Mouse (Mus musculus) heart, embryonic 11.5 days (tissue): ENCODE measurements around the gene Jag2. TPM values are rescaled to one million over a fixed set of nuclear protein-coding genes. Genes with fewer than 3 reads are reported as not detected.

ENCODE experiments used
- ATAC-seq: fragments of 200-750 bp; cut with Nextera tagmentation; replicated peaks from 2 replicates; pipeline ENCODE4 v1.8.0; 2017; ENCODE audit warnings: moderate library complexity; ENCODE audit not compliant: insufficient number of reproducible peaks, low FRiP score, low TSS enrichment
- H3K27ac ChIP-seq: fragments of 300-500 bp; sonication (generic); 2 replicates; pipeline ENCODE4 v1.5.1; 2014; ENCODE audit warnings: mild to moderate bottlenecking, low read depth, low read length
- H3K27me3 ChIP-seq: fragments of 300-500 bp; sonication (generic); 2 replicates; pipeline ENCODE4 v1.6.1; 2014; ENCODE audit warnings: mild to moderate bottlenecking, low read length, mixed read lengths; ENCODE audit not compliant: control insufficient read depth, insufficient read depth
- H3K36me3 ChIP-seq: fragments of 300-500 bp; sonication (generic); 2 replicates; pipeline ENCODE4 v1.6.1; 2014; ENCODE audit warnings: mild to moderate bottlenecking, low read length, moderate library complexity, mixed read lengths; ENCODE audit not compliant: control insufficient read depth, insufficient read depth
- H3K4me1 ChIP-seq: fragments of 300-500 bp; sonication (generic); 2 replicates; pipeline ENCODE4 v1.6.1; 2014; ENCODE audit warnings: low read length; ENCODE audit not compliant: control insufficient read depth, insufficient read depth
- H3K4me2 ChIP-seq: fragments of 300-500 bp; sonication (generic); 2 replicates; pipeline ENCODE4 v1.6.1; 2014; ENCODE audit warnings: mild to moderate bottlenecking, moderate library complexity
- H3K4me3 ChIP-seq: fragments of 300-500 bp; sonication (generic); 2 replicates; pipeline ENCODE4 v1.5.1; 2014; ENCODE audit warnings: low read depth, low read length
- H3K9ac ChIP-seq: fragments of 300-500 bp; sonication (generic); 2 replicates; pipeline ENCODE4 v1.6.1; 2014; ENCODE audit warnings: mild to moderate bottlenecking, low read depth, low read length, moderate library complexity
- H3K9me3 ChIP-seq: fragments of 300-500 bp; sonication (generic); replicated peaks from 2 replicates; pipeline ENCODE4 v1.6.1; 2016; ENCODE audit warnings: low read length; ENCODE audit not compliant: control insufficient read depth
- WGBS: fragments of 180-500 bp; shearing (Covaris S2); extraction: QIAGEN DNeasy Blood & Tissue Kit; methylation state at CpG from one replicate; pipeline ENCODE4 v1.1.7; 2014; ENCODE audit not compliant: insufficient replicate concordance; 5-methylcytosine and 5-hydroxymethylcytosine counted together
- polyA plus RNA-seq: library from polyadenylated mRNA; unstranded; fragments of >200 nt; fragmentation: Nextera tagmentation; extraction: Ambion mirVana; gene quantifications from 2 replicates; pipeline ENCODE4 v1.2.1, GENCODE M21; 2014

Jag2 gene
- polyA plus RNA-seq, 1 experiment from 2014 or later = 2.2 TPM

DNA sequence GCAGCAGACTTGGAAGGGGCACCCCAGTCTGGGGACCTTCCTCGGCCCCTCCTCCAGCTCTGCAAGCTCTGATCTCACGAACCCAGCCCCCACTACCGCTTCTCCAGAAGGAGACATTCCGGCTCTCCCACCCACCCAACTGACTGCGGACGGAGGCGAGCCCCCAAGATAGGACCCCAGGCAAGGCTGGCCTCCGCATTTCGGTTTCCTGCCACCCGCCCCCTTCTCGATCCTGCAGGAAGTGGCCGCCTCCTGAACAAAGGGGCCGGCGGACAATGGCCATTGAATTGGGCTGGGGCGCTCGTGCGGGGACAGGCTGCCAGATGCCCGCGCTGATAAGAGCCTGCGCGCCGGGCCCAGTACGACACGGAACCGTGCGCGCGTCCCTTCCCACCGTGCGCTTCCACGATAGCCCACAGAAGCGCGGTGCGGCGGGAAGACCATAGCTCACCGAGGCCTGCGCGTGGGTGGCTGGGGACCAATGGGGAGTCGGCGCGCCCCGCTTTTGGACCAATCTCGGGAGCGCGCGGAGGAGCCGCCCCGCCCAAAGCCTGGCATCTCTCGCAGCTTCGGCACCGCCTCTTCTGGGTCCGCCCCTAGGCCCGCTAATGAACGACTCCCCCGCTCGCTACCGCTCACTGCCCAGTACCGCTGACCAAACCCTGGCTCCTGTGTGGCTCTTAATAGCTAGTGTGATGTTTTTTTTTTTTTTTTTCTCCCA, 20.6 kb upstream of the Jag2 start:
- peak overlapping the region; percentile 62 for H3K4me3 ChIP-seq
- H3K27ac ChIP-seq = peak overlapping the region; percentile 86
- under 1% methylated on average over 56 of the region's 58 CpGs for WGBS
- peak overlapping the region; percentile 82 for H3K9ac ChIP-seq
- H3K4me2 ChIP-seq = peak overlapping the region; percentile 98
- peaks cover 10% of the 10 kb centered on the region; the same call in 1 of the 2 replicates for H3K27me3 ChIP-seq
- peaks cover 38% of the 10 kb centered on the region for H3K4me1 ChIP-seq
- peak; percentile 72 for ATAC-seq
- H3K36me3 ChIP-seq = no peaks in the 10 kb centered on the region
- H3K9me3 ChIP-seq = no peaks in the 10 kb centered on the region

DNA sequence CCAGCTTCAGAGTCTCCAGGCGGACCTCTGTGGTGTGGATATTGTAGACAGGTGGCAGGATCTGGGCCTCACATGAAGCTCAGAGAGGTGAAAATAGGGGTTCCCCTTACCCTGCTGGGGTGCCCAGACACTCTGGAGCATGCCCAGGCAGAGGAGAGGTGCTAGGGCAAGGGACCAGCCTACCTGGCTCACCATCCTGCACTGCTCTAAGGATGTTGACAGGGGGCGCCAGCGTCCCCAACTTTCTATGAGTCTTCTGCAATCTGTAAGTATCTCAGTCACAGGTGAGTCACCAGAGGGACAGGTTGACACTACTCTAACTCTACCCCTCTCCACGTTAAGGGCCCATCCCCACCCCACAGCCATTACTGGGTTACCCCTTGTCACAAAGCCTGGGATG, 17.7 kb upstream of the Jag2 start:
- H3K4me3 ChIP-seq = no peak overlapping the region
- no peak for ATAC-seq
- H3K36me3 ChIP-seq = no peaks in the 10 kb centered on the region
- H3K4me2 ChIP-seq = no peak overlapping the region
- 23% methylated on average over 4 of the region's 4 CpGs for WGBS
- peak overlapping the region; percentile 41; the same call in 1 of the 2 replicates for H3K27ac ChIP-seq
- H3K9ac ChIP-seq = no peak overlapping the region
- peaks cover 13% of the 10 kb centered on the region; the same call in 1 of the 2 replicates for H3K27me3 ChIP-seq
- peaks cover 24% of the 10 kb centered on the region for H3K4me1 ChIP-seq
- no peaks in the 10 kb centered on the region for H3K9me3 ChIP-seq

DNA sequence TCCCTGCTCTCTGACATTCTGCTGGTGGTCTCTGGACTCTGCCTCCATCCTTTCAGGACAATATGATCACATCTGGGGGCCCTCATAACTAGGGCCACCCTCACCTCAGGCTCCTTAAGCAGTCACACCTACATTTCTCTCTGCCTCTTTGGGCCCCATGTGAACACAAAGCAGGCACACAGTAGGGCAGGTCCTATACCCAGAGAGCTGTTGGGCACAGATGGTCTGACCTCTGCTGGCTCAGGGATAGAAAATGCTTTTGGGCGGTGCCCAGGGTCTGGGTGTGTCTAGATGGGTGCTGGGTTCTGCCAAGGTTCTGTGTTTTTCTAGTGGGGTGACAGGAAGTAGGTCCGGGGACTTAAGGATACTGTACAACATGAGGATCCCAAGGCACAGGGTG, 14.1 kb upstream of the Jag2 start:
- no peak for ATAC-seq
- Histone ChIP-seq H3K4me2 (no peak overlapping the region), H3K9me3 (no peaks in the 10 kb centered on the region), H3K27me3 (peaks cover 16% of the 10 kb centered on the region; the same call in 1 of the 2 replicates), H3K4me3 (no peak overlapping the region), H3K9ac (no peak overlapping the region), H3K27ac (no peak overlapping the region), H3K4me1 (peaks cover 8% of the 10 kb centered on the region; the same call in 1 of the 2 replicates), H3K36me3 (no peaks in the 10 kb centered on the region)
- 66% methylated on average over 2 of the region's 2 CpGs for WGBS

DNA sequence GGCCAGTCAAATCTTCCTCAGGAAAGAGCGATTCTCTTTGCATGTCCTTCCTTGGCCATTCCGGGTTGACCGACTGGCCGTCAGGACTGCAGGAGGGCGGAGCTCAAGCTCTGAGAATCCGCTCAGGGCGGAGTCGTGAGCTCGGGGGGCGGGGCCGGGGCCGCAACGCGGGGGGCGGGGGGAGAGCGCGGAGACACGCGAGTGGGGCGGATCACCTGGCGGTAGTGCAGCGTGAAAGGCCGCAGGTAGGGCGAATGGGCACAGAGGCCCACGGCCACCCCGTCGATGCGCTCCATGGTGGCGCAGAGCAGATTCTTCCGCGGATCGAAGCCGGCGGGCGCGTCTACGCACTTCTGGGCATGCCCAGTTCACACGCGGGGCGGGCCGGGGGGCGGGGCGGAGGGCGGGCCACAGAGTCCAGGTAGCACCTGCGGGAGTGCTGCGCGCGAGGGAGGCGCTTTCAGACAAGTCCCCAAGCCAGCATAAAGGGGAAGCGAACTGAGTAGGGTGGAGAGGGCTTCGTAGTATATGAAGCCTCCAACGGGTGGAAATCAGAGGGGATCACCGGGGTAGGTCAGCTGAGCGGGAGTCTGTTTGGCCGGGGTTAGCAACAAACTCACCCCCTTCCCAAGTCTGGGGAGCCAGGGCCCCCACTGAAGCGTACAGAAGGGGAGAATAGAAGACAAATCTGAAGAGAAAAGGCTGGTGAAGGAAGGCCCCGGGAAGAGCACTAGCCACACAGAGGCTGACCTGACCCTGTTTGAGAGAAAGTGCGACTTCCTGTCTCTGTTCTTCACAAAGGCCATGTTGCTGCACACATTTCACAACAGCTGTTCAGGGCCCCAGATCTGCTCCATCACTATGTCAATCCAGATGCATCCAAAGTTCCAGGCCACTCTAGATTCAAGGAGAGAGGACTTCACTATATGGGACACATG, 12.5 kb upstream of the Jag2 start, which contains the start of gene Nudt14:
TSS of gene Nudt14 (minus strand) at position 349 of the 938 bp plus-strand sequence.
- H3K4me3 ChIP-seq = peak within 1 kb of the TSS; percentile 78
- H3K27ac ChIP-seq = peak within 1 kb of the TSS; percentile 66
- peaks cover 19% of the 10 kb centered on the region for H3K27me3 ChIP-seq
- peak; percentile 79 for ATAC-seq
- H3K36me3 ChIP-seq = no peaks in the 10 kb centered on the region
- no peaks in the 10 kb centered on the region for H3K9me3 ChIP-seq
- H3K4me2 ChIP-seq = peak within 1 kb of the TSS; percentile 81
- peaks cover 8% of the 10 kb centered on the region for H3K4me1 ChIP-seq
- H3K9ac ChIP-seq = peak within 1 kb of the TSS; percentile 90
- 2% methylated on average over 58 of the region's 58 CpGs for WGBS

DNA sequence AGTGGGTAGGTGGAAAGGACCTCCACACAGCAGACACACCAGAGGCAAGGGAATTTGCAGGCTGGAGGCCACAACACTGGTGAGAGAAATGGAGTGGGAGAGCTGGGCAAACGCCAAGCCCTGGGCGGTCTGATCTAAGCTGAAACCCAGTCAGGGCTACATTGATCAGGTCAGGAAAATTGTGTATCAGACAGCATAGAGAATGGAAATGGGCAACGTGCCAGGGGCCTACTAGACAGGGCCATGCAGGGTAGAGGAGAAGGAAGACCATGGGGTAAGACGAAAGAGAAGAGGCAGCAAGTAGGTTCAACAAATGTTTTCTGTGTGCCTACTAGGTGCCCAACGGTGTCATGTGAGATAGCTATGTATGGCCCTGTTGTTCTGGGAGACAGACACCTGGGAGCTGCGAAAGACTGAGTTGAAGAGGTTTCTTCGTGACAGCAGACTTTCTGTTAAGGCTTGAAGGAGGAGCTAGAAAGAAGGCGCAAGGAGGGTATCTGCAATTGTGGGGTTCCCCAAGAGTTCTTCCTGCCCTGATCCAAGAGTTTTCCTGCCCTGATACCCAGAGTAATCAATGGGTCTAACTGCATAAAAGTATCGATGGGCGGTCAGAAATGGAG, 11.7 kb upstream of the Jag2 start:
- Histone ChIP-seq H3K36me3 (no peaks in the 10 kb centered on the region), H3K9ac (peak overlapping the region; percentile 90), H3K4me3 (peak overlapping the region; percentile 78), H3K4me1 (peaks cover 8% of the 10 kb centered on the region), H3K27me3 (peaks cover 13% of the 10 kb centered on the region), H3K27ac (peak overlapping the region; percentile 66; the same call in 1 of the 2 replicates), H3K4me2 (peak overlapping the region; percentile 81), H3K9me3 (no peaks in the 10 kb centered on the region)
- no peak for ATAC-seq
- WGBS = 43% methylated on average over 10 of the region's 10 CpGs

DNA sequence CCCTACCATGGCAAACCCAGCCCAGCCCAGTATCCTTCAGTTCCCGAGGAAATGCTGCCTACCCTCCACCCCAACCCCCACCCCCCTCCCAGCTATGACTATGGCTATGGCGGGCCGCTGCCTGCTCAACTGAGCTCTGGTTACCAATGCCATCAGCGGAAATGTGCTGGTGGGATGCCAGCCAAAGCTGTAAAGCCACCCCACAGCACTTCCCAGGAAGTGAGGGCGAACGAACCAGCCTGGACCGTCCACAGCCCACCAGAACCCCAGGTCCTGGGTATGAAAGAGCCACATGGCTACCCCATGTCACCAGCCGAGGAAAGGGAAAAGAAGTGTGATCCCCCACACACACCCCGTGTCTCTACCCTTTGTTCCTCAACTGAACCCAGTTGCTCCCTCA, 11.1 kb upstream of the Jag2 start:
- H3K4me1 ChIP-seq = peaks cover 8% of the 10 kb centered on the region
- WGBS = 78% methylated on average over 9 of the region's 9 CpGs
- H3K36me3 ChIP-seq = no peaks in the 10 kb centered on the region
- H3K9ac ChIP-seq = no peak overlapping the region
- H3K4me3 ChIP-seq = no peak overlapping the region
- no peak overlapping the region for H3K4me2 ChIP-seq
- H3K27me3 ChIP-seq = peaks cover 13% of the 10 kb centered on the region
- no peak overlapping the region for H3K27ac ChIP-seq
- no peak for ATAC-seq
- H3K9me3 ChIP-seq = no peaks in the 10 kb centered on the region

DNA sequence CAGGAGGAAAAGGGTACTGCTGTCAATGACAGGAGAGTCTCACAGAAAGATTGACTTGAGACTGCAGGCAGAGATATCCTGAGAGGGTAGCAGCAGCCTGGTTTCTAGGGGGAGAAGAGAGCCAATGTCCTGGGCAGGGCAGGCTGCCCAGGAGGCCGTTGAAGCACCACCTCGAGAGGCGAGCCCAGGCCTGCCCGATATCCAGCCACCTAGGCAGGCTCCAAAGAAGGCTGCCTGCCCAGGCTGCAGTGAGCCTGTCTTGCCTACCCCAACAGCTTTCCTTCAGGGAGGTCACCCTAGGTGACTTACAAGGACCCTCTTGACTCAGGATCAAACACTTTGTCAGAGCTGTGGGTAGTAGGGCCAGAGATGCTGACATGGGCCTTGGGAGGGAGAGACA, 10.7 kb upstream of the Jag2 start:
- Histone ChIP-seq H3K9ac (no peak overlapping the region), H3K4me3 (no peak overlapping the region), H3K4me1 (peaks cover 8% of the 10 kb centered on the region), H3K4me2 (no peak overlapping the region), H3K9me3 (no peaks in the 10 kb centered on the region), H3K36me3 (no peaks in the 10 kb centered on the region), H3K27me3 (peaks cover 13% of the 10 kb centered on the region), H3K27ac (no peak overlapping the region)
- no peak for ATAC-seq
- 85% methylated on average over 4 of the region's 4 CpGs for WGBS

DNA sequence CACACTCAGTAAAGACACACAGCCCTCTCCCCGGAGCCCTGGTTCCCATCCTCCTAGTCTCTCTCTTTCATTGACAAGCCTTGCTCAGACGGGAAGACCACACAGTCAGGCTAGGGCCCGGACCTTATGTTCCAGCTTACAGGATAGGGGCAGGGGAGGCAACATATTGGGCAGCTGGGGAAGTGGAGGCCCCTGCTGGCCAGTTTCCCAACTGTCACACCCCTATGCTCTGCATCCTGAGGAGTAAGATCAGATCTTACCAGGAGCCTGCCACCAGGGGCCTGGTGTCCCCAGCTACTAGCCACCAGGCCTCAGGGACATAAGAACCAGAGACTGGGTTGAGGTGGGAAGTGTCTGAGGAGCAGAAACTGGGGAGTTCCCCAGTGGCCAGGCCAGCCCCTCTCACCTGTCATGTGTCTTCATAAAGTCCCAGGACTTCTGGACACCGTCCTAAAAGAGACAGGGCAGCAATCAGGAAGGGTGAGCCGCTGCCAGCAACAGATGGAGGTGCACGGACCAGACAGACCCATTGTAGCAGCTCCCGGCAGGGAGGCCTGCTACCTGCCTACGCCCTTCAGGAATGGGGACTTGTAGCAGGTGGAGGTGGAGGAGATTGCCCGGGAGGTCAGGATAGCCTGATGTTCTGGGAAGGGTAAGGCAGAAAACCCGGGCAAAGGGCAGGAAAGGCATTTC, 9.4 kb upstream of the Jag2 start:
- Histone ChIP-seq H3K36me3 (no peaks in the 10 kb centered on the region), H3K4me2 (no peak overlapping the region), H3K4me1 (peaks cover 8% of the 10 kb centered on the region), H3K27me3 (peaks cover 13% of the 10 kb centered on the region), H3K9me3 (no peaks in the 10 kb centered on the region), H3K9ac (no peak overlapping the region), H3K27ac (no peak overlapping the region), H3K4me3 (no peak overlapping the region)
- 57% methylated on average over 10 of the region's 10 CpGs for WGBS
- no peak; the same call in 1 of the 2 replicates for ATAC-seq
